Mouse (Mus musculus): ENCODE data around the gene Ndufs8. TPM values are rescaled to one million over a fixed set of nuclear protein-coding genes. Genes with fewer than 3 reads are reported as not detected.
"Not testable (repeated sequence)": the region's sequence is repeated elsewhere in the genome, so short reads cannot be mapped to it uniquely, and the experiment has no call there.

Ndufs8 gene
- polyA plus RNA-seq (2014; fragmentation: Nextera tagmentation; extraction: Ambion mirVana) = 479 and 507 TPM in 2 replicates

DNA sequence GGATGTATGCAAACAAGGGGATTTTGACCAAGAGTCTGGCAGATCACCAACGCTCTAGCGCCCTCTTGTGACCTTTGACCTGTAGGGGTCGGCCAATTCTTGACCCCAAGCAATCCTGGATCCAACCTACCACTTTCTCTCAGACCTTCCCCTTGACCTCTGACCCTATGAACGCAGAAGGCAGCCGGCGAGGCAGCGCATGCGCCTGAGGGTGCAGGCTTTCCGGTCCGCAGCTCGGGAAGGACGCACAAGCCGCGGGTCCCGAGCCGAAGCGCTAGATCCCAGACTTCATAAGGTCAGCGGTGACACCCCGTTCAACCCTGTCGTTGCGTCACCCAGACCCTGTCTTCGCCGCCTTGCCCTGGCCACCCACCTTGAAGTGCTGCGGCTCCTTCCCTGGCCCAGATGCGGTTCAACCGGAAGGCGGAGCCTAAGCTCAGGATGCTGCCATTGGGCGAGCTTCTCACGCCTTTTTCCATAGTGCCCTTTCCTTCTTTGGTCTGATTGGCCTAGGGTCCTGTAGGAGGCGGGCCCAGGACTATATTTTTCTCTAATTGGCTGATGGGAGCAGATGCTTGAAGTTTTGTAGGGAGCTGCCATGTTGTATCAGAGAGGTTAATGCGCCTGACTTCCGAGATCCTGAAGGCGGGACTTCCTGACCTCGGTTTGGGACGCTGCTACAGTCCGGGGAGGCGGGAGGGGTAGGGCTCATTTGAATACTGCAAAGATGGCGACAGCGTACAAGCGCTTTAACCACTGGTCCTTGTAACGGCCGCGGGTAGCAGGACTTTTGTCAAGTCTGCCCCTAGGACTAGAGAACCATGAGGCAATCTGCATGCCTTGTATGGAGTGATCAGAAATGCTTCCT, at the start of gene Ndufs8:
Gene Ndufs8, minus strand, starts transcription at position 438 of the 868 bp plus-strand sequence.
- peak within 1 kb of the TSS; percentile 83 to 91 for H3K27ac ChIP-seq (replicated peaks in 1 of 2; ENCODE audit: control insufficient read depth in 1 of 2, insufficient read depth in 1 of 2, low read depth in 2 of 2, low read length in 2 of 2)
- no peaks in the 10 kb centered on the region for H3K27me3 ChIP-seq (ENCODE audit: control insufficient read depth, insufficient read depth, low read length)
- under 1% methylated on average over 43 of the region's 43 CpGs for WGBS
- H3K4me1 ChIP-seq (ENCODE audit: control insufficient read depth in 2 of 2, insufficient read depth in 2 of 2, low read length in 2 of 2) = peaks cover 10 to 18% of the 10 kb centered on the region in 2 experiments
- peak within 1 kb of the TSS; percentile 82 for H3K9ac ChIP-seq (ENCODE audit: low read length)
- no peaks in the 10 kb centered on the region for H3K9me3 ChIP-seq (ENCODE audit: control insufficient read depth, low read length)
- peaks cover 37% of the 10 kb centered on the region for H3K36me3 ChIP-seq (ENCODE audit: control insufficient read depth, insufficient read depth, low read length)
- peak within 1 kb of the TSS; percentile 92 for H3K4me2 ChIP-seq (ENCODE audit: low read length)
- ATAC-seq (ENCODE audit: insufficient number of reproducible peaks, insufficient read depth, low FRiP score, low read depth) = peak; percentile 95
- H3K4me3 ChIP-seq (ENCODE audit: control insufficient read depth in 1 of 2, insufficient read depth in 1 of 2, low read depth in 1 of 2, low read length in 2 of 2) = peak within 1 kb of the TSS; percentile 55 to 70

GRCm38 (mm10) chr19:3961805-3962204, 49.2 kb upstream of the Ndufs8 start:
- H3K4me3 ChIP-seq (ENCODE audit: control insufficient read depth in 1 of 2, insufficient read depth in 1 of 2, low read depth in 1 of 2, low read length in 2 of 2); H3K36me3 ChIP-seq (ENCODE audit: control insufficient read depth, insufficient read depth, low read length); H3K9me3 ChIP-seq (ENCODE audit: control insufficient read depth, low read length); H3K4me2 ChIP-seq (ENCODE audit: low read length); H3K4me1 ChIP-seq (ENCODE audit: control insufficient read depth in 2 of 2, insufficient read depth in 2 of 2, low read length in 2 of 2); H3K27ac ChIP-seq (replicated peaks in 1 of 2; ENCODE audit: control insufficient read depth in 1 of 2, insufficient read depth in 1 of 2, low read depth in 2 of 2, low read length in 2 of 2); H3K27me3 ChIP-seq (ENCODE audit: control insufficient read depth, insufficient read depth, low read length); ATAC-seq (ENCODE audit: insufficient number of reproducible peaks, insufficient read depth, low FRiP score, low read depth); H3K9ac ChIP-seq (ENCODE audit: low read length): not testable (repeated sequence)
- 67% methylated on average over 6 of the region's 6 CpGs for WGBS

DNA sequence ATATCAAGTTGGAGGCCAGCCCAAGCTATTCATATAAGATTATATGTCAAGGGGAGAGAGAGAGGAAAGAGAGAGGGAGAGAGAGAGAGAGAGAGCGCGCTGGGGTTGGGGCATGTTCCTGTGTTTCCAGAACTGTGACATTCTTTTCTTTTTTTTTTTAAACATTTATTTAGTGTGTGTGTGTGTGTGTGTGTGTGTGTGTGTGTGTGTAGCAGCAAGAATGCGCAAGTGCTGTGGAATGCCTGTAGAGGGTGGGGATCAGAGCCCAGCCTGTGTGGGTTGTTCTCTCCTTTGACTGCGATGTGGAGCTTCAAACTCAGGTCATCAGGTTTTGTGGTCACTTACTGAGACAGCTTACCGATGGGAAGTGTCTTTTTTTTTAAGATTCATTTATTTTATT, 47.6 kb upstream of the Ndufs8 start:
- Histone ChIP-seq H3K4me3 (ENCODE audit: control insufficient read depth in 1 of 2, insufficient read depth in 1 of 2, low read depth in 1 of 2, low read length in 2 of 2) (no peak overlapping the region), H3K4me2 (ENCODE audit: low read length) (no peak overlapping the region), H3K4me1 (ENCODE audit: control insufficient read depth in 2 of 2, insufficient read depth in 2 of 2, low read length in 2 of 2) (peaks cover 0 to 6% of the 10 kb centered on the region in 2 experiments; a peak in 1 of 4 replicates), H3K9ac (ENCODE audit: low read length) (no peak overlapping the region), H3K27ac (replicated peaks in 1 of 2; ENCODE audit: control insufficient read depth in 1 of 2, insufficient read depth in 1 of 2, low read depth in 2 of 2, low read length in 2 of 2) (no peak overlapping the region), H3K27me3 (ENCODE audit: control insufficient read depth, insufficient read depth, low read length) (0 out of 2 replicates have a peak, but pooled peaks cover 3% of the 10 kb centered on the region), H3K9me3 (ENCODE audit: control insufficient read depth, low read length) (no peaks in the 10 kb centered on the region), H3K36me3 (ENCODE audit: control insufficient read depth, insufficient read depth, low read length) (no peaks in the 10 kb centered on the region)
- 82% methylated on average over 5 of the region's 5 CpGs for WGBS
- no peak for ATAC-seq (ENCODE audit: insufficient number of reproducible peaks, insufficient read depth, low FRiP score, low read depth)

GRCm38 (mm10) chr19:3959030-3959429, 46.5 kb upstream of the Ndufs8 start:
- Histone ChIP-seq H3K27me3 (ENCODE audit: control insufficient read depth, insufficient read depth, low read length) (0 out of 2 replicates have a peak, but pooled peaks cover 3% of the 10 kb centered on the region), H3K27ac (replicated peaks in 1 of 2; ENCODE audit: control insufficient read depth in 1 of 2, insufficient read depth in 1 of 2, low read depth in 2 of 2, low read length in 2 of 2) (no peak overlapping the region), H3K4me3 (ENCODE audit: control insufficient read depth in 1 of 2, insufficient read depth in 1 of 2, low read depth in 1 of 2, low read length in 2 of 2) (no peak overlapping the region), H3K9ac (ENCODE audit: low read length) (no peak overlapping the region), H3K9me3 (ENCODE audit: control insufficient read depth, low read length) (no peaks in the 10 kb centered on the region), H3K4me1 (ENCODE audit: control insufficient read depth in 2 of 2, insufficient read depth in 2 of 2, low read length in 2 of 2) (peaks cover 0 to 6% of the 10 kb centered on the region in 2 experiments; a peak in 1 of 4 replicates), H3K36me3 (ENCODE audit: control insufficient read depth, insufficient read depth, low read length) (no peaks in the 10 kb centered on the region), H3K4me2 (ENCODE audit: low read length) (no peak overlapping the region)
- no peak for ATAC-seq (ENCODE audit: insufficient number of reproducible peaks, insufficient read depth, low FRiP score, low read depth)

- Histone ChIP-seq H3K4me1 (ENCODE audit: control insufficient read depth in 2 of 2, insufficient read depth in 2 of 2, low read length in 2 of 2) (peaks cover 0 to 6% of the 10 kb centered on the region in 2 experiments; a peak in 1 of 4 replicates), H3K9ac (ENCODE audit: low read length) (no peak within 1 kb of the TSS), H3K27me3 (ENCODE audit: control insufficient read depth, insufficient read depth, low read length) (0 out of 2 replicates have a peak, but pooled peaks cover 3% of the 10 kb centered on the region), H3K27ac (replicated peaks in 1 of 2; ENCODE audit: control insufficient read depth in 1 of 2, insufficient read depth in 1 of 2, low read depth in 2 of 2, low read length in 2 of 2) (no peak within 1 kb of the TSS), H3K4me2 (ENCODE audit: low read length) (no peak within 1 kb of the TSS), H3K9me3 (ENCODE audit: control insufficient read depth, low read length) (no peaks in the 10 kb centered on the region), H3K36me3 (ENCODE audit: control insufficient read depth, insufficient read depth, low read length) (no peaks in the 10 kb centered on the region), H3K4me3 (ENCODE audit: control insufficient read depth in 1 of 2, insufficient read depth in 1 of 2, low read depth in 1 of 2, low read length in 2 of 2) (no peak within 1 kb of the TSS)
- ATAC-seq (ENCODE audit: insufficient number of reproducible peaks, insufficient read depth, low FRiP score, low read depth) = no peak
- 55% methylated on average over 4 of the region's 4 CpGs for WGBS
Measured at GRCm38 (mm10) chr19:3958470-3958869, 45.9 kb upstream of the Ndufs8 start, which contains the start of gene Aldh3b3. Gene Aldh3b3 (plus strand): TSS chr19:3958645.

- not testable (repeated sequence) for ATAC-seq (ENCODE audit: insufficient number of reproducible peaks, insufficient read depth, low FRiP score, low read depth); H3K27me3 ChIP-seq (ENCODE audit: control insufficient read depth, insufficient read depth, low read length); H3K4me3 ChIP-seq (ENCODE audit: control insufficient read depth in 1 of 2, insufficient read depth in 1 of 2, low read depth in 1 of 2, low read length in 2 of 2); H3K9me3 ChIP-seq (ENCODE audit: control insufficient read depth, low read length); H3K36me3 ChIP-seq (ENCODE audit: control insufficient read depth, insufficient read depth, low read length); H3K4me1 ChIP-seq (ENCODE audit: control insufficient read depth in 2 of 2, insufficient read depth in 2 of 2, low read length in 2 of 2); H3K9ac ChIP-seq (ENCODE audit: low read length); H3K4me2 ChIP-seq (ENCODE audit: low read length); H3K27ac ChIP-seq (replicated peaks in 1 of 2; ENCODE audit: control insufficient read depth in 1 of 2, insufficient read depth in 1 of 2, low read depth in 2 of 2, low read length in 2 of 2)
- 81% methylated on average over 5 of the region's 5 CpGs for WGBS
Measured at GRCm38 (mm10) chr19:3957296-3958036, 44.9 kb upstream of the Ndufs8 start.

- Histone ChIP-seq H3K9ac (ENCODE audit: low read length) (no peak overlapping the region), H3K4me2 (ENCODE audit: low read length) (no peak overlapping the region), H3K27me3 (ENCODE audit: control insufficient read depth, insufficient read depth, low read length) (0 out of 2 replicates have a peak, but pooled peaks cover 3% of the 10 kb centered on the region), H3K9me3 (ENCODE audit: control insufficient read depth, low read length) (no peaks in the 10 kb centered on the region), H3K4me3 (ENCODE audit: control insufficient read depth in 1 of 2, insufficient read depth in 1 of 2, low read depth in 1 of 2, low read length in 2 of 2) (no peak overlapping the region), H3K36me3 (ENCODE audit: control insufficient read depth, insufficient read depth, low read length) (no peaks in the 10 kb centered on the region), H3K27ac (replicated peaks in 1 of 2; ENCODE audit: control insufficient read depth in 1 of 2, insufficient read depth in 1 of 2, low read depth in 2 of 2, low read length in 2 of 2) (no peak overlapping the region), H3K4me1 (ENCODE audit: control insufficient read depth in 2 of 2, insufficient read depth in 2 of 2, low read length in 2 of 2) (0 out of 4 replicates have a peak, but pooled peaks cover 0 to 4% of the 10 kb centered on the region in 2 experiments)
- ATAC-seq (ENCODE audit: insufficient number of reproducible peaks, insufficient read depth, low FRiP score, low read depth) = no peak
- WGBS = 10% methylated on average over 4 of the region's 4 CpGs
Measured at GRCm38 (mm10) chr19:3955804-3956203, 43.2 kb upstream of the Ndufs8 start.

All from heart, embryonic 14.5 days (tissue).